Mouse (Mus musculus): Measurements from ENCODE around the gene Rad51b.

DNA sequence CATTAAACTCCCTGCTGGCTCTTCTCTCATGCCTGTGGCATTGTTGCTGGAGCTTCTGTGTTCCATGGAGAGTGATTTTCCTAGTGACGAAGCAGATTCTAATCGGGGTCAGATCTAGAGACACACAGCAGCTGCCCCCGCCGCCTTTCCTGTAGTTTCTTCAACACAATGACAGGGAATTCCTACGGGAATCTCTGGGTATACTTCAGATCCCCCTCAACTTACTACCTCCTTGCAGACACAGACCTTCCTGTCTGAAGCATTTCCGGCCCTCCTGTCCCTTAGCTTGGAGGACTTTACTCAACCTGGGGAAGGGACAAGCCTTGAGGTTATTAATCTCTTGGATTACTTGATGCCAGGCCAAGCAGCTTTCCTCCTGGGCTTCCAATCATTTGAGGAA, 499.2 kb downstream of the Rad51b start:
- TF ChIP-seq CTCF (IDR thresholded peaks at IDR 0.05; ENCODE audit: low read depth, low read length) (no peak), POLR2A (IDR thresholded peaks at IDR 0.05; ENCODE audit: insufficient read depth, low read length) (no peak)
